Mouse (Mus musculus): ENCODE measurements around the gene Phldb2. TPM values are rescaled to one million over a fixed set of nuclear protein-coding genes. Genes with fewer than 3 reads are reported as not detected.

Gene Phldb2
- polyA plus RNA-seq, 1 experiment: 0.04 TPM

- no peaks in the 10 kb centered on the region for H3K9me3 ChIP-seq
- peaks cover 2% of the 10 kb centered on the region for H3K27me3 ChIP-seq (replicated peaks)
- H3K4me3 ChIP-seq (replicated peaks): no peak overlapping the region
- no peak for TF ChIP-seq GATA1 (IDR thresholded peaks at IDR 0.05; ENCODE audit: borderline replicate concordance, low read length)
- TF ChIP-seq FLI1 (IDR thresholded peaks at IDR 0.05; ENCODE audit: low read length): no peak
- H3K36me3 ChIP-seq (replicated peaks; ENCODE audit: low read length): no peaks in the 10 kb centered on the region
- no peaks in the 10 kb centered on the region for H3K4me1 ChIP-seq
These were observed 72.1 kb downstream of the Phldb2 start for GRCm38 (mm10) chr16:45881177-45881832.

DNA sequence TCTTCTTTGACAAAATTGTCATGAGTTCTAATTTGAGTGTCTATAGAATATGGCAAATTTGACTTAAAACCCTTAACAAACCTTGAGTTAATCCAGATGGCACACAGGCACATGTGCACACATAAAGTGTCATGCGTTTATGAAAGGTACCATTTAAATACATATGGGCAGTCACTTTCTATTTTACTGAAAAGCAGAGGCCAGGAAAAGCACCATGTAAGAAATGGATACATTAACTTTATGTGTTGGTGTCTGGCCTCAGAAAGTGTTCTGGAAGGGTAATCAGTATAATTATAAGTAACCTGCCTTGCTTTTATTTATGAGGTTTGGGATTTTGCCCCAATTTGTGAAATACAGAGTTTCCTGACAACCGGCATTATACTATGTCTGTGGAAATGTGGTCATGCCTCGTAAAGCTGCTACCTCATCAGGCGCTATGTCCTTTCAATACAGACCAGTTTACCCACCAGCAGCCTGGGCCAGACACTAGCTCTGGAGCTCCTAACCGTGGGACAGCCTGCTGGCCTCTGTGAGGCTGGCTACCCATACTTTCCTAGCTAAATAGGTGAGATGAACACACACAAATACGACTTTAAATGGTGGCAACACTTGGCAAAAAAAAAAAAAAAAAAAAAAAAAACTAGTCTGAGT lies 73.2 kb downstream of the Phldb2 start:
- TF ChIP-seq GATA1 (IDR thresholded peaks at IDR 0.05; ENCODE audit: borderline replicate concordance, low read length): no peak
- TF ChIP-seq FLI1 (IDR thresholded peaks at IDR 0.05; ENCODE audit: low read length): no peak
- Histone ChIP-seq H3K4me1 (no peaks in the 10 kb centered on the region), H3K36me3 (replicated peaks; ENCODE audit: low read length) (no peaks in the 10 kb centered on the region), H3K4me3 (replicated peaks) (no peak overlapping the region), H3K9me3 (no peaks in the 10 kb centered on the region), H3K27me3 (replicated peaks) (peaks cover 2% of the 10 kb centered on the region)

DNA sequence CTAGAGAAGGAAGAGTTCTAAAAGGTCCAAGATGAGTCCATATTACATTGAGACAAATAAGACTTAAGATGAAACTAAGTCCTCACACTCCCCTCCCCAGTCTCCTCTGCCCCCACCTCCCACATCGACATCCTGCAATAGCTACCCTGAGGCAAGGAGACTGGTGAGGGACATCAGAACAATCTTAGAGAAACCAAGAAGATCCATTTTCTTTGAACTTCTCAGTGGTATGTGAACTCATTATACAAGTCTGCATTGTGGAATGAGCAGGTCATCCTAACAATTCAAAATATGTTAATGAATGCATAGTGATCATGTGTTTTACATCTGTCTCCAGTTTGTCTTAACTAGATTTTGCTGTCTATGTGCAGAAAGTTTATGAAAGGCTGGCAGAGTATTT lies 75.7 kb downstream of the Phldb2 start:
- no peaks in the 10 kb centered on the region for H3K9me3 ChIP-seq
- no peak for TF ChIP-seq GATA1 (IDR thresholded peaks at IDR 0.05; ENCODE audit: borderline replicate concordance, low read length)
- no peak overlapping the region for H3K4me3 ChIP-seq (replicated peaks)
- H3K27me3 ChIP-seq (replicated peaks): peaks cover 1% of the 10 kb centered on the region
- H3K36me3 ChIP-seq (replicated peaks; ENCODE audit: low read length): no peaks in the 10 kb centered on the region
- H3K4me1 ChIP-seq: no peaks in the 10 kb centered on the region

GRCm38 (mm10) chr16:45877171-45877570 lies 76.2 kb downstream of the Phldb2 start:
- Histone ChIP-seq H3K4me3 (replicated peaks) (no peak overlapping the region), H3K4me1 (no peaks in the 10 kb centered on the region), H3K27me3 (replicated peaks) (no peaks in the 10 kb centered on the region), H3K9me3 (no peaks in the 10 kb centered on the region), H3K36me3 (replicated peaks; ENCODE audit: low read length) (no peaks in the 10 kb centered on the region)
- TF ChIP-seq FLI1 (IDR thresholded peaks at IDR 0.05; ENCODE audit: low read length) (no peak), GATA1 (IDR thresholded peaks at IDR 0.05; ENCODE audit: borderline replicate concordance, low read length) (no peak)

DNA sequence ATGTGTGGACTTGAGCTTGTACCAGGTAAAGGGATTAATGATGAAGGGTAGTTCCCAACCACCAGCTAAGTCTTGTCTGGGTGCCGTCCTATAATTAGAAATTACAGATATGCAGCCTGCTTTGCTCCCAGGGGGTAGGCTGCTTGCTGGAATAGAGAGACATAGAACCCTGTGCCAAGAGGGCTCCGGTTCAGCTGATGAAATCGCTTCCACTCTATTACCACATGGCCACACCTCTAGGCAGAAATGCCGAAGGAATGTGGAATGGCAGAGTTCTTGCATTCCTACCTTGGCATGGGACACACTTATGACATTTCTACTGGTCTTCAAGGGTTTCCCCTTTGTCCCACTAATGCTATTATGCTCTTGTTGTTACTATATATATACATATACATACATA lies 80.0 kb downstream of the Phldb2 start:
- H3K27me3 ChIP-seq (replicated peaks): no peaks in the 10 kb centered on the region
- no peaks in the 10 kb centered on the region for H3K36me3 ChIP-seq (replicated peaks; ENCODE audit: low read length)
- TF ChIP-seq GATA1 (IDR thresholded peaks at IDR 0.05; ENCODE audit: borderline replicate concordance, low read length): no peak
- TF ChIP-seq FLI1 (IDR thresholded peaks at IDR 0.05; ENCODE audit: low read length): no peak
- H3K9me3 ChIP-seq: no peaks in the 10 kb centered on the region
- H3K4me1 ChIP-seq: no peaks in the 10 kb centered on the region
- H3K4me3 ChIP-seq (replicated peaks): no peak overlapping the region

GRCm38 (mm10) chr16:45871286-45871976 lies 82.0 kb downstream of the Phldb2 start:
- Histone ChIP-seq H3K4me3 (replicated peaks) (no peak overlapping the region), H3K27me3 (replicated peaks) (no peaks in the 10 kb centered on the region), H3K9me3 (no peaks in the 10 kb centered on the region), H3K4me1 (no peaks in the 10 kb centered on the region), H3K36me3 (replicated peaks; ENCODE audit: low read length) (no peaks in the 10 kb centered on the region)
- TF ChIP-seq FLI1 (IDR thresholded peaks at IDR 0.05; ENCODE audit: low read length): no peak

GRCm38 (mm10) chr16:45870651-45871050 lies 82.7 kb downstream of the Phldb2 start:
- TF ChIP-seq GATA1 (IDR thresholded peaks at IDR 0.05; ENCODE audit: borderline replicate concordance, low read length) (no peak), FLI1 (IDR thresholded peaks at IDR 0.05; ENCODE audit: low read length) (no peak)
- no peaks in the 10 kb centered on the region for H3K36me3 ChIP-seq (replicated peaks; ENCODE audit: low read length)
- H3K4me3 ChIP-seq (replicated peaks): no peak overlapping the region
- no peaks in the 10 kb centered on the region for H3K4me1 ChIP-seq
- no peaks in the 10 kb centered on the region for H3K9me3 ChIP-seq
- H3K27me3 ChIP-seq (replicated peaks): no peaks in the 10 kb centered on the region

GRCm38 (mm10) chr16:45869044-45869443 lies 84.4 kb downstream of the Phldb2 start:
- H3K27me3 ChIP-seq (replicated peaks): no peaks in the 10 kb centered on the region
- no peaks in the 10 kb centered on the region for H3K9me3 ChIP-seq
- no peaks in the 10 kb centered on the region for H3K4me1 ChIP-seq
- TF ChIP-seq FLI1 (IDR thresholded peaks at IDR 0.05; ENCODE audit: low read length) (no peak), GATA1 (IDR thresholded peaks at IDR 0.05; ENCODE audit: borderline replicate concordance, low read length) (no peak)
- no peaks in the 10 kb centered on the region for H3K36me3 ChIP-seq (replicated peaks; ENCODE audit: low read length)
- no peak overlapping the region for H3K4me3 ChIP-seq (replicated peaks)

- no peak for TF ChIP-seq GATA1 (IDR thresholded peaks at IDR 0.05; ENCODE audit: borderline replicate concordance, low read length)
- no peak for TF ChIP-seq FLI1 (IDR thresholded peaks at IDR 0.05; ENCODE audit: low read length)
- Histone ChIP-seq H3K4me3 (replicated peaks) (no peak overlapping the region), H3K9me3 (peaks cover 4% of the 10 kb centered on the region; the same call in 1 of the 2 replicates), H3K36me3 (replicated peaks; ENCODE audit: low read length) (no peaks in the 10 kb centered on the region), H3K4me1 (no peaks in the 10 kb centered on the region), H3K27me3 (replicated peaks) (peaks cover 1% of the 10 kb centered on the region)
These were observed 96.0 kb downstream of the Phldb2 start for GRCm38 (mm10) chr16:45857277-45857863.

DNA sequence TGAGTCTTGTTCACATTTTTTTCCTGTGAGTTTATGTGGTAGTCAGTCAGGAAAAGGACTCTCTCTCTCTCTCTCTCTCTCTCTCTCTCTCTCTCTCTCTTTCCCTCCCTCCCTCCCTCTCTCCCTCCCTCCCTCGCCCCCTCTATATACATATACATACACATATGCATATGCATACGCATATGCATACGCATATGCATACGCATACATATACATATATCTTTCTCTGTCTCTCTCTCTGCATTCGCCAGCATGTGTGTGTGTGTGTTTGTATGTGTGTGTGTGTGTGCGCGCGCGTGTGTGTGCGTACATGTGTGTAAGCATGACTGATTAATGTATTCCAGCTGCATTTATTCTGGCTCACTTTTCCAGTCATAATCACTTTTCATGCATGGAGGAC lies 98.9 kb downstream of the Phldb2 start:
- H3K36me3 ChIP-seq (replicated peaks; ENCODE audit: low read length): no peaks in the 10 kb centered on the region
- H3K4me3 ChIP-seq (replicated peaks): no peak overlapping the region
- no peaks in the 10 kb centered on the region for H3K27me3 ChIP-seq (replicated peaks)
- H3K9me3 ChIP-seq: no peaks in the 10 kb centered on the region
- no peak for TF ChIP-seq GATA1 (IDR thresholded peaks at IDR 0.05; ENCODE audit: borderline replicate concordance, low read length)
- TF ChIP-seq FLI1 (IDR thresholded peaks at IDR 0.05; ENCODE audit: low read length): no peak
- no peaks in the 10 kb centered on the region for H3K4me1 ChIP-seq
